Mouse (Mus musculus) urinary bladder, postnatal 36 days (tissue): Measurements from ENCODE around the gene 1700123O20Rik.
A peak's percentile ranks its signal among the peaks of the same experiment; 100 is the strongest.

Experiments used
- DNase-seq, 2 experiments: peaks; one replicate each; pipeline ENCODE4 v3.0.0; 2022; ENCODE audit warnings: low spot score in 2 of 2, mixed read lengths in 1 of 2

The 1700123O20Rik gene

DNA sequence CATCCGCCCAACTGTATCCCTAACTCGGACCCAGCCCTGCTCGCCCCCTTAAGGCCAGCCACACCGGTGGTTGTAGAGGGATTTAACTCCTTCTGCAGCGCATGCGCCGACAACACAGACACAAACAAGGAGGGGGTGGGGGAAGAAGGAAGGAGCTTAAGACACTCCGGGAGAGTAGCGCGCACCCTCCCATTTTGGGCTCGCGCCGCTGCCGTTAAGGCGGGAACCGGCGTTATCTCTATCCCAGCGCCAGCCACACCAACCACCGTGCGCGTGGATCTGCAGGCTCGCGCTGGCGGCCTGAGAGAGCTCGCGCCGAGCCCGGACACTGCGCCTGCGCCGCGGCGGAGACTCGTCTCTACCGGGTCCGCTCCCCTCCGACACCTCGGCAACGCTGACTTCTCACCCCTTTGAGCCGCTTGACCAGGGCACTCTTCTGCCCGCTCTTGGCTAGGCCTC, at the start of gene 1700123O20Rik:
1700123O20Rik (plus strand) TSS at position 154 of the 459 bp plus-strand sequence.
- no peak for DNase-seq

DNA sequence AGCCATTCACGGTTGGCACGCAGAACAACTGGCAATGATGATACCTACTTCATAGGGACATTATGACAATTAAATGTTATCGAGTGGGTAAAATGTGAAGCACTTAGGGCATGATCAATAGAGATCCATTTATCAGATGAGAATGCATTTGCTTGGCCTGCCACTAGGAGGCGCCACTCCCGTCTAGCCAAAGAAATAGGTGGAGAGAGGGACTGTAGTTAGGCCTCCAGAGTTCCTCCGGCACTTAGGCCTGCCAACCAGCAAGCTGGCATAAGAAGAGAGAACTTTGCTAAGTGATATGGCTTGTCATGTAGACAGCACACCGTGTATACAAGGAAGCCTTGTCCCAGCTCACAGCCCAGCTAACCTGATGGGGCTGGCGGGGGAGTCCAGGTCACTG, 49.1 kb upstream of the 1700123O20Rik start:
- DNase-seq, result peak in 1 of 2 experiments; percentile 35

DNA sequence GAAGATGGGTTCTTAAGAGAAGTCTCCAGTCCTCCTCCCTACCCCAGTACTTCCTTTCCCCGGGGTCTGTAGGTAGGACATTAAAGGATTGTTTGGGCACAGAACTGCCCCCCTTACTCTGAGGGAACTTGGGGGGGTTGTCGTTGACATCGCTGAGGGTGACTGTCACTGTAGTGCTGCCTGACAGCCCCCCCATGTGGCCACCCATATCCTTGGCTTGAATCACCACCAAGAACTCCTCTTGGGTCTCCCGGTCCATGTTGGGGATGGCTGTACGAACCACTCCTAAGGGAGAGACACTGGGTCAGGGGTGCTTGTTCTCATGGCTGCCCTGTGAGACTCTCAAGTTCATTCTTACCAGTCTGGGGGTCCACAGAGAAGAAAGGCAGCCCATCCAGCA, 47.8 kb upstream of the 1700123O20Rik start:
- DNase-seq, result no peak

DNA sequence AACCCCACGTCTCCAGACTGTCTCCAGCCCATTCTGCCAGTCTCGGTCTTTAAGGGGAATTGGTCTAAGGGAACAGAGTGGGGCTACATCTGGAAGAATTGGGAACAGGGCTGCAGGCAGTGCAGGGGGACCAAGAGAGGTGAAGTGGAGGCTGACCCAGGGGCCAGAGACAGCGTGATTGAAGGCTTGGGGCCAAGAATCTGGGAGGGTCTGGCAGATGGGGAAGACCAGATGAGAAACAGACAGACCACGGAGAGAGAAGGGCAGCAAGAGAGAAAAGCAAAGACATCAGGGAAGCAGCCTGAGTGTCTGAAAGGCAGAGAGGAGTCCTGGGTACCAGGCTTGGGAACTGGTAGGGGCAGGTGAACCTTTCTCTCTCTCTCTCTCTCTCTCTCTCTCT, 45.9 kb upstream of the 1700123O20Rik start:
- no peak for DNase-seq

DNA sequence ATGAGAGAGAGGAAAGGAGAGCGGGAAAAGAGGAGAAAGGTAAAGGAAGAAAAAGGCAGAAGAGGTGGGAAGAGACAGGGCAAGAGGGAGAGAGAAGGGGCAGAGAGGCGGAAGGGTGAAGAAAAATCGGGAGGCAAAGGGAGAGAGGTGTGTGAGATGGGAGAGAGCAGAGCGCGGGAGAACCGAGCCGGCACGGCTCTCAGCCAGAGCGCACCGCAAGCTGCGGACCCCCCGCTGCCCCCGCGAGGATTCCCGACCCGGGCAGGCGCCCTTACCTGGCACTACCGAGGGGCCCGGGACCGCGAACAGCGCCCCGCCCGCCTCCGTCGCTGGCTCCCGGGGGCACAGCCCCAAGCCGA, 45.1 kb upstream of the 1700123O20Rik start, which contains the start of gene Gm17606:
Gm17606 (plus strand) TSS at position 7 of the 359 bp plus-strand sequence.
- no peak for DNase-seq

DNA sequence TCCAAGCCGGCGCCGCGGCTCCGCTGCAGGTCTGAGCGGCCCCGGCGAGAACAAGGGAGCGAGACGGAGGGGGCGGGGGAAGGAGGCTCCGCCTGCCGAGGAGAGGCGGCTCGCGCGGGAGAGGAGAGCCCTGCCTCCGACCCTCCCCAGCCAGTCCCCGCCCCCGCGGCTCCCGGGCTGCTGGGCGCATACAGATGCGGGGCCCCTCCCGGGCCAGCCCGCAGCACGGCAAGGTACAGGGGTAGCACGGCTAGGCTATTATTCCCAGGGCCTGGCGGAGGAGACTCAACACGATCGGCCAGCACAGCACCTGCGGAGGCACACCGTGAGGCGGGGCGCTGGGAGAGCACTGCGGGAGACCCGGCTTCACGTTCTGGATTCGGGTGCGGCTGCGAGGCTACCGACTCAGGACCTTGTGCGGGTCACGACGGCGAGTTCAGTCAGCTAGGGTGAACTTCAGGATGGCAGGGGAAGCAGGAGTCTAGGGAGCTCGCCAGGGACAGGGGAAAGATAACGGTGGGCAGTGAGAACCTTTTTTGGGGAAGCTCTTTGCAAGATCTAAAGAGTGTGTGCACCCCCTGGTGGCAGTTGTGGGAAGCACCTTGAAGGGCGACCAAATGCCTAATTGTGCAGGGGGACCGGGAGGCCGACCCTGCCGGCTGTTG, 44.6 kb upstream of the 1700123O20Rik start, which contains the start of gene Cdh24:
Cdh24 (minus strand) TSS at position 60 of the 665 bp plus-strand sequence.
- DNase-seq, result peak; percentile 85 to 89

DNA sequence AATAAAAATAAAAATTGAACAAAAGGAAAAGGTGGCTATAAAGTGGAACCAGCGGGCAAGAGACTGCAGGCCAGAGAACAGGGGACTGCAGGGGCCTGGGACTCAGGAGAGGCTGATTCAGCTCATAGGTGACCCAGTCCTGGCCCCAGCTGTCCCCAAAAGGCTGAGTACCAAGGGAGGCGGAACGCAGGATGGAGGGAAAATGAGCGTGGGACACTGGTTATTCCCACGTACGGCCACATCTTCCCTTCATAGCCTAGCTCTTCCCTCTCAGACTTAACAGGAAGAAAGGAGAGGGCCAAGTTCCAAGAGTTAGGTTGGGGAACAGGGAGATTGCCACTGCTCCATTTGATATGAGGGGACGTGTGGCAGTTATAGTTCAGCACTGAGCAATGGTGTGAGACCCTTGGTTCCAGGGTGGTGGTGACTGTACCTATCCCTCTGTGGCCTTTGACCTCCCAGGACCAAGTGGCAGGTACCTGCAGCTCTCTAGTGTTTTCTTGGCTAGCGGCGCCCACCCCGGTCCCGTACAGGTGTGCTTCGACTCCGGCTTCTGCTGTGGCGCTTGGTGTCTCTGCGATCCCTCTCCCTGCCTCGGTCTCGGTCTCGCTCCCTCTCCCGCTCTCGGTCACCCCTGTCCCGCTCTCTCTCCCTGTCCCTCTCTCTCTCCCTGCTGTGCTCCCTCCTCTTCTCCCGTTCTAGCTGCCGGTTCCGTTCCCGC, 43.6 kb upstream of the 1700123O20Rik start:
- DNase-seq, result no peak

DNA sequence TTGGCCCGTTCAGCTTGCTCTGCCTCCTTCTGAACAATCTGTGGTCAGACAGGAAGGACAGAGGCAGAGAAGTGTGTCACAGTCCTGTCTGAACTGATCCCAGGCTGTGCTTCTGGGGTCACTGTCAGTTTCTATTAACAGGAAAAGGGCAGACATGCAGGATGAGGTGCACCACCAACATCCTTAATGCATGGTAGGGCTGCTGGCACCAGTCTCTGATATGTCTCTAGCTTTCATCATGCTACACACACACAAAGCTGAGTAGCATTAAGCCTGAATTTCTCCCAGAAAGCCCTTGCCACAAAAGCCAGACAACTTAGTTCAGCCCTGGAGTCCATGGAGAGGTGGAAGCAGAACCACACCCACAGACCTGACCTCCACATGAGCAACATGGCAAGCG, 43.0 kb upstream of the 1700123O20Rik start:
- DNase-seq, result no peak

DNA sequence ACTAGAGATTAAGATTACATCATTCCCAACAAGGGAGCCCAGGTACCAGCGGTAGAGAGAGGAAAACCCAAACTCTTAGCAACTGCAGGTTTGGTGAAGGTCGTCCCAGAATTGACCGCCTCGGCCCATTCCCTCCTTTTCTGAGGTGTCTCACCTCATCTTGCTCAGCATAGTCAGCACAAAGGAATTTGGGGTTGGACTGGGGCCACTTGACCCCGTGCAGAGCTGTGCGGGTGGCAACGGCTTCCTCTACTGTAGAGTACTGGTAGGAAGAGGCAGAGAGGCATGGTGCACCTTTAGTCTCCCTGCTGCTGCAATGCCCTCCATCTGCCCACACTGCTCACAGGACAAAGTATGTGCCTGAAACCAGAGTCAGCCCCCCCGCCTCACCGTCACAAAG, 41.7 kb upstream of the 1700123O20Rik start:
- no peak for DNase-seq

DNA sequence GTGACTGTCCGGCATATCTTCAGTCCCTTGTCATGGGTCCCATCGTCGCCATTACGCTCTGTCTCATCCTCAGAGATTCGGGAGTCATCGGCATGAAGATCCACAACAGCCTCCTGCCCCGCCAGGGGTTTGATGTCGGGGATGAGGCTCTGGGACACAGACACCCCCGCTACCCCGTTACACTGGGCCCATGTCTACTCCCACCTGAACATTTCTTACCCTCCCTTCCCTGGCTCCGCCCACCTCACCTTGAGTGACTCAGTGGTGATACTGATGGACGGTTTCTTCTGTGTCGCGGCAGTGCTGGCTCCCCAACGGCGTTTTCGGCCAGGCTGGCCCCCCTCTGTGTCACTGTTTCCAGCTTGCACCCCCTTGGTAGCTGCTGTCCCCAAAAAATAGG, 39.6 kb upstream of the 1700123O20Rik start:
- DNase-seq, result no peak

DNA sequence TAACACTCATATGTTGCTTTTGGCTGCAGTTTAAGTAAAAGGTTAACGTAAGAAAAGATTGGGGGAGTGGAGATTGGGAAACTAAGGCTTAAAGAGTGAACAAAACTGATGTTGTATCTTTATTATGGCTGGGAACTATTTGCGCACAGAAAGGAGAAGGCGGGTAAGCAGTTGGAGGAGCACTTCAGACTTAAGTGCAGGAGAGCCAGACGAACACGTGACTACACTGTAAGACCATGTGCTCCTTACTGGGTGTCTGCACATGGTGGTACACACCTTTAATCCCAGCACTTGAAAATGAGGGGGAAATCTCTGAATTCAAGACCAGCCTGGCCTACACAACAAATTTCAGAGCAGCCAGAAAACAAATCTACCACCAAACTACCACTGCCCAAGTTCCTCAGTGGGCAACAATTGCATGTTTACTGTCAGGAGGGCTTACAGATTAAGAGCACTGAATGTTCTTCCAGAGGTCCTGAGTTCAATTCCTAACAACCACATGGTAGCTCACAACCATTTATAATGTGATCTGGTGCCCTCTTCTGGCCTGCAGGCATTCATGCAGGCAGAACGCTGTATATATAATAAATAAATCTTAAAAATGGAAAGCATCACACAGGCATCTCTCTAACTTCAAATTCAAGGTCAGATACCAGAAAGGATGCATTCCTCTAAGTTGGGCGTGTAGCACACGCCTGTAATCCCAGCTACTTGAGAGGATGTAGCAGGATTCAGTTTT, 38.9 kb upstream of the 1700123O20Rik start:
- DNase-seq, result no peak

DNA sequence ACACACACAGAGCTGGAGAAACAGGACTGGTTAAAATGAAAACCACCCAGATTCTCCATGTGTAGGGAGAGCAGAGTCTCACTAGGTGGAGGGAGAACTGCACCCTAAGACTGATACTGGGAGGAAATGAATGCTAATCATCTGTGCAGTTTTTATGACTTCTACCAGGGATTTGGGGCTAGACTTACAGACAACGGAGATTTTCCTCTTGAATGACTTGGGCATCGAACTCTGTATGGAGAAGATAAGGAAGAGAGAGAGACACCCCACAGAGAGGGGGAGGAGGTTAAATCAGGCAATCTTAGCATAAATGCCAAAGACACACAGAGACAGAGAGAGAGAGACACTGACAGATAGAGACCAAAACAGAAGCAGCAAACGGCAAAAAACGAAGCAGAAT, 38.1 kb upstream of the 1700123O20Rik start:
- DNase-seq, result no peak

DNA sequence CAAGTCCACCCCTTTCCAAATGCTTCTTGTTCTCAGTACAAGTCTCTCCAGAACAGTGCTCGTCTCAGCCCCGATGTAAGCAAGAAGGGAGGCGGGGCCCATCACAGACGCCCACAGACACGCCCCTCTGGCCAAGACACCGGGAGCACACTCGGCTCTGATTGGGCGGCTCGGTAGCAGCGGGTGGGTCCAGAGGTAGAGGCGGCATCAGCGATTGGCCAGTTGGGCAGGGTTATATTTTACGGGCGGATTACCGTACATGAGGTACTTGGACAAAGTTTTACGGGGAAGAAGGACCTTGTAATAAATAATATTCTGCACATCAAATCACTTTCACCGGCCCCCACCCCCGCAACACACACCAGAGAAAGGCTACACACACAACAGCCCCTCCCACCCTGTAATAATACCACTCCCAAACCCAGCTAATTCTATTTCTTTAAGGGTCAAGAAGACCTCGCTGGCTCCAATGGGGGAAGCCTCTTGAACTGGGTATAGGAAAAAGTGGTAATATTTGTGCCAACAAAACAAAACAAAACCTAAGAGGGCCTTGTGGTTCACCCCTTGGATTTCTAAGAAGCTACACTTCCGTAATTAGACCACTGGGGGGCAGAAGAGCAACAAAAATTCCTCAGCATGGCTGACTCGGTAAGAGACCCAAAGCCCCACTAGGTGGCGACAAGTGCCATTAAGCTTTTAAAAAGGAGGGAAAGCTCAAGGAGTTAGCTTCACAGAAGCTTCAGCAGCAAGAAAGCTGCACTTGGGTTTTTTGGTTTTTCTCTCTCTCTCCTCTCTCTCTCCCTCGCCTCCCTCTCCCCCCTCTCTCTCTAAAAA, 35.2 kb upstream of the 1700123O20Rik start:
- DNase-seq, result peak; percentile 70 to 80

DNA sequence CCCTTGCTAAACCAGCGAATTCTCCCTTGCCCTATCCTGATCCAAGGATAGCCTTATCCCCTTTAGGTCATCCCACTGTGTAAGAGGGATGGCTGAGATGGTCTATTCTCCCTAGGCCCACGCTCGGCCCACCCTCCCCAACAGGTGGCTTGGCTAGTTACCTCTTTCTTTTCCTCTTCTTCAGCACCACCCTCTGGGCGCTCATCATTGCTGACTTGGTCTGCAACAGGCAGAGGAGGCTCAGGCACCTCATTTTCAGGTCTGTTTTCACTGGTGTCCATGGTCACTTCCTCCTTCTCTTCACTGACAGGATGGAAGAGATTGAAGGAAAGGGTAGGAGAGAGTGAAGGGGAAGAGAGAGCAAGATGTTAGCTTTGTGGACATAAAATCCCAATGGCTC, 34.5 kb upstream of the 1700123O20Rik start:
- DNase-seq, result no peak

DNA sequence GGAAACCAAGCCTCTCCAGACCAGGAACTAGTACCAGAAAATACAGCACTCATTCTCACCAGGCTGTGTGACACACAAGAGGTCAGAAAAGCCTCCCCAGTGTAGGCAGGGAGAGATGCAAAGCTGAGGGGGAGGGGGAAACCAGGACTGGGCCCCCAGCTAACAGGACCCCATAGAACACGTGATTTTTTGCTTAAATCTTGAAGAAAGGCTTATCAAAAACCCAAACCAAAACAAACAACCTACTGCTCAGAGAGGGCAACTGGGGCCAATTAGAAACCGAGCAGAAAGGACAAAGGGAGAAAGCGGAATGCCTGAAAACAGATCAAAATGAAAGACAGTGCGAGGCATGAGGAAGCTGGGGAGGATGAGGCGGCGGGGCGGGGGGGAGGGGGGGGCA, 33.2 kb upstream of the 1700123O20Rik start:
- no peak for DNase-seq

DNA sequence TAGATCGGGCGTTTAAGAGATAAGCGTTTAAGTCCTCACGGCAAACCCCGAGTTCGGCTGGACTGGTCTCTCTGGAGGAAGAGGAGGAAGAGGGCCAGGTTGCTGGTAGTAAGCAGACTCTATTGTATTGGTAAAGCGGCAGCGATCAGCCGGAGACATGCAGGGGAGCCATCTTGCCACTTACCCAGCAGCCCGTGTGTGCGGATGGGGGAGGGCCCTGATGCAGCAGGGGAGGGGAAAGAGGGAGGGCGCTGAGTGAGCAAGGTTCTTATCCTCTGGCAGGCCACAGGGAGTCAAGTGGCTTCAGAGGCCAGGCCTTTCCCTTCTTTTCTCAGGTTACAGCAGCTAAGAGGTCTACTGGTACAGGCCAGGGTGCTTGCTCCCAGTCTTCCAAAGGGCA, 32.5 kb upstream of the 1700123O20Rik start:
- peak; percentile 71 to 88 for DNase-seq

DNA sequence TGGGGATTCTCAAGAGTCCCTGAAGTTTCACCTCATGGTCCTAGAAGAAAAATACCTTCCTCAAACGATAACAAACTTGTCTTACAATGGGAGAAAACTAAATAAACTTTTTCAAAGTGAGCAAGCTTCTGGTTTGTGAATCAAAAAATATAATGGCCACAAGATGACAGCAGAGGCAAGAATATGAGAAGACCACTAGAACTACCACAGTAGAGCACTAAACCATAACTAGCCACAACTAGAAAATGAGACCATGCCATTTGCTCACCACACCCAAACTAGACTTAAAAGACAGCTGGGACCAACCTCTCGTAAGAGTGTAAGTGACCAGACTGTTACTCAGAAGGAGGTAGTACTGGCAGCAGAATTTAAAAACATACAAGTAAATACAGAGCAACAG, 26.0 kb upstream of the 1700123O20Rik start:
- no peak for DNase-seq

DNA sequence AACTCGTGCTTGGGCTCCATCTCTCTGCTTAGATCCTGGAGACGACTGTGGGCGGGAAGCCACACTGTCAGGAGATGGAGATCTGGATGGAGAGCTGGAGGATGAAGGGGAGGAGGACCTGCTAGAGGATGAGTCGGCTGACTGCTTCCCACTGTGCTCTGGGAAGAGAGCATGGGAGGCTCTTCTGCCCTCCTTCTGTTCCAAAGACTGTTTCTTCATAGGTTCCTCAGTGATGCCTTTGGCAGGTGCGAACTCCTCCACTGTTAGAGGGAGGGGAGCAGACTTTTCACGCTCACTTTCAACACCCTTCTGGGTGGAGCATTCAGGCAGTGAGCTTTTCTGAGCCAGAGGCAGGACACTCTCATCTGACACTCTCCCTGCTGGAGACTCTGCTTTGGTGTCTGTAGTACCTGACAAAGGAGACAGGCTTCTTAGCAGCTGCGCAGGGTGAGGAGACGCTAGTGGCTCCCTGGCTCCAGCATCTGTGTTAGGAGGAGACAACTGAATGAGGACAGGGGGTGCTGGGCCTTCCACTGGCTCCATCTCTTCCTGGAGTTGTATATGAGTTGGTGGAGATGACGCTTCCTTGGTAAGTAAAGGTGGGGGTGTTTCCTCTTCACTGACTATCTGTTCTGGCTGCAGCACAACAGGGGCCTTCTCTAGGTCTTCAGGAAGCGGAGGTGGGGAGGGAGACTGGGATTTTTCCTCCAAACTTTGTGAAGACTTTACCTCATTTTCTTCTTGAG, 21.4 kb upstream of the 1700123O20Rik start:
- no peak for DNase-seq

DNA sequence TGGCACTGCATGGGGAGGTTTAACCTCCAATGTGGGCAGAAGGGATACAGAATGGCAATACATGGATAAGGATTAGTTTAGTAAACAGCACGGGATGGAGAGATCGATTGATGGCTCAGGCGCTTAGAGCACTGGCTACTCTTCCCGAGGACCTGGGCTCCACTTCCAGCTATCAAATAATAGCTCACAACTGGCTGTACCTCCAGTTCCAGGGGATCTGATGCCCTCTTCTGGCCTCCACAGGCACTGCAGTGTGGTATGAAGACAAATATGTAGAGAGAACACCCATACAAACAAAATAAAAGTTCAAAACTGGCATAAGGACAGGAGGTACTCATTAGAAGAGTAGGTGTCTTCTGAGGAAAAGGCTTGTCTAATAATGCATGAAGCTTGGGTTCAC, 16.6 kb upstream of the 1700123O20Rik start:
- peak in 1 of 2 experiments; percentile 26 for DNase-seq

DNA sequence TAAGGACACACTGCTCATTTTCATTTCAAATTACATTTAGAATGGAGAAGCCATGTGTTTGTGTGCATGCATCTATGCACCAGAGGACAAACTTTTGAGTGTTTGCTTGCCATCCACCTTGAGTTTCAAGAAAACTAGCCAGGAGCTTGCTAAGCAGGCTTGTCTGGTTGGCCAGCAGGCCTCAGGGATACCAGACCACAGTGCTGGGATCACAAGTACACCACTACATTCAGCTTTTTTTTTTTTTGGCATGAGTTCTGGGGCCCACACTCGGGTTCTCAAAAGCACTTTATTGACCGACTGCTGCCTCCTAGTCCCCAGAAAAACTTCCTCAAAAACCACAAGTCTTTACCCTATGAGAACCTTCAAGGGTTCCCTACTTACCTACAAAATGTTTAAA, 11.7 kb upstream of the 1700123O20Rik start:
- peak in 1 of 2 experiments; percentile 37 for DNase-seq

DNA sequence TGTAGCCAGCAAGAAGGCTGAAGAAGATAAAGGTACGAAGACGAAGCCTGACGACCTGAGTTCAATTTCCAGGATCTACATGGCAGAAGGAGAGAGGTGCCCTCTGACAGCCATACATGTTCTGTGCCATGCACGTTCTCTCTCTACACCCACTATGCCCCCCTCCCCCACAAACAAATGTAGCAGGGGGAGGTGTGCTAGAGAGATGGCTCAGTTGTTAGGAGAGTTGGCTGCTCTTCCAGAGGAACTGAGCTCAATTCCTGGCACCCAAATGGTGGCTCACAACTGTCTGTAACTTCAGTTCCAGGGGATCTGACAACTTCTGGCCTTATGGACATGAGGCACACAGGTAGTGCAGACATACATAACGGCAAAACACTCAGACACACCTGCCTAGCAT, 9.7 kb upstream of the 1700123O20Rik start:
- no peak for DNase-seq
